In the genomic region with DNA sequence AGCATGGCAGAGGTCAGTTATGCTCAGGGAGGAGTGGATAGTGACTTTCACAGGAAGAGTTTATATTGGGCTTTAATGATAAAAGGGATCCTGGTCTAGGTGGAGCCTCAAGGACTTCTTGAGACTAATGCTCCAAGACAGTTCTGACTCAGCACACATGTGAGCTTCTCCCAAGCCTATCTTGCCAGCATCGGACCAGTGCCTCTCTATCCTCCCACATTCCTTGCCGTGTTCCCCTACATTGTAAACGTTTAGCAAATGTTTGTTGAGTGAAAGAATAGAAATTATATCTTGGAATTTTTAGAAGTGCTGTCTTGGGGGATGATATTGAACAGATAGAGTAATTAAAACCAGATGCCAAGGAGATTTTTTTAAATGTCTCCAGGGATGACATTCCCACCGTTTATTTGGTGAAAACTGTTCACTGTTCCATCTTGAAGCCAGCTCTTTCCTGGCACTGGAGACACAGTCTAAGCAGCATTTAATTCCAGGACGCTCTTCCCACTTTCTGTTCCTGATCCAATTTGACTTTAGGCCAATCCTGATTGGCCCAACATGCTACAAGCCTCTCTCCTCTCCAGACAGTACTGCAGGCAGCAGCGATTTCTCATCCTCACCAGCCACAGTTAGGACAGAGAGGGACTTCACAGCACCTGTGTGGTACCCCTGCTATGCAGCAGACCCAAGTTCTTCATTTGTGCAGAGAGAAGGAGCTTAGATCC, we compare ENCODE assay signal across 12 mouse cellular contexts.
DNase-seq lines count a peak whose midpoint lies in the region; ATAC-seq and TF ChIP-seq lines count a peak whose summit lies in the region.
"Had no signal": no experiment of that assay in that cellular context is flagged by ENCODE, and none has a peak within 500 bp of the region (broad histone marks: within the 10 kb centered on the region; RNA-seq: fewer than 3 reads in every experiment).

No protein-coding gene starts in this region.

- peak; percentile 69 for DNase-seq in forebrain, postnatal 0 days
- DNase-seq in midbrain, postnatal 0 days (ENCODE audit: low spot score), result peak; percentile 46
- peak; percentile 35 for DNase-seq in cerebellum, adult 8-10 months
- peak; percentile 63 for DNase-seq in skeletal muscle tissue, adult 2 months (ENCODE audit: low read depth, low spot score)
- DNase-seq in heart, postnatal 10 days, result no peak
- DNase-seq in adrenal gland, postnatal 14 days, result no peak
- DNase-seq: embryo, embryonic 11 days; liver, postnatal 0 days had no signal

- H3K27ac ChIP-seq in forebrain, postnatal 0 days (ENCODE audit: low read depth, low read length), result no peak overlapping the region
- no peak overlapping the region for H3K27ac ChIP-seq in forebrain, embryonic 15.5 days (replicated peaks)
- H3K27ac ChIP-seq in midbrain, postnatal 0 days (ENCODE audit: low read depth, low read length), result no peak overlapping the region
- no peak overlapping the region for H3K27ac ChIP-seq in midbrain, embryonic 13.5 days
- H3K27ac ChIP-seq: heart, embryonic 15.5 days; limb, embryonic 12.5 days had no signal

- H3K9ac ChIP-seq in forebrain, postnatal 0 days, result no peak overlapping the region
- no peak overlapping the region for H3K9ac ChIP-seq in forebrain, embryonic 15.5 days (replicated peaks)
- no peak overlapping the region for H3K9ac ChIP-seq in midbrain, postnatal 0 days (replicated peaks; ENCODE audit: low read length, poor library complexity, severe bottlenecking)
- no peak overlapping the region for H3K9ac ChIP-seq in midbrain, embryonic 13.5 days (replicated peaks)
- H3K9ac ChIP-seq: heart, embryonic 15.5 days; limb, embryonic 12.5 days; liver, postnatal 0 days had no signal

- H3K4me2 ChIP-seq in forebrain, postnatal 0 days (ENCODE audit: low read depth), result no peak overlapping the region
- H3K4me2 ChIP-seq in forebrain, embryonic 15.5 days (replicated peaks), result no peak overlapping the region
- no peak overlapping the region for H3K4me2 ChIP-seq in midbrain, postnatal 0 days (ENCODE audit: low read depth, low read length, poor library complexity, severe bottlenecking)
- H3K4me2 ChIP-seq in midbrain, embryonic 13.5 days (replicated peaks), result no peak overlapping the region
- H3K4me2 ChIP-seq: heart, embryonic 15.5 days; limb, embryonic 12.5 days had no signal

- H3K9me3 ChIP-seq in forebrain, postnatal 0 days (ENCODE audit: low read length), result no peaks in the 10 kb centered on the region
- no peaks in the 10 kb centered on the region for H3K9me3 ChIP-seq in forebrain, embryonic 15.5 days
- no peaks in the 10 kb centered on the region for H3K9me3 ChIP-seq in midbrain, postnatal 0 days (ENCODE audit: low read length)
- H3K9me3 ChIP-seq in midbrain, embryonic 13.5 days, result no peaks in the 10 kb centered on the region
- H3K9me3 ChIP-seq: heart, embryonic 15.5 days; limb, embryonic 12.5 days had no signal

- ATAC-seq in forebrain, postnatal 0 days, result peak; percentile 58
- no peak for ATAC-seq in forebrain, embryonic 15.5 days (replicated peaks)
- no peak for ATAC-seq in midbrain, postnatal 0 days (ENCODE audit: low FRiP score)
- no peak for ATAC-seq in midbrain, embryonic 13.5 days
- ATAC-seq: liver, postnatal 0 days had no signal

- H3K27me3 ChIP-seq in forebrain, postnatal 0 days (ENCODE audit: insufficient read depth, low read length), result no peaks in the 10 kb centered on the region
- H3K27me3 ChIP-seq in forebrain, embryonic 15.5 days, result no peaks in the 10 kb centered on the region
- no peaks in the 10 kb centered on the region for H3K27me3 ChIP-seq in midbrain, postnatal 0 days (ENCODE audit: insufficient read depth, low read length)
- H3K27me3 ChIP-seq in midbrain, embryonic 13.5 days, result no peaks in the 10 kb centered on the region
- H3K27me3 ChIP-seq: heart, embryonic 15.5 days; limb, embryonic 12.5 days had no signal

- WGBS in forebrain, postnatal 0 days, result 55% methylated on average over 6 of the region's 6 CpGs
- WGBS in forebrain, embryonic 15.5 days, result 62% methylated on average over 6 of the region's 6 CpGs
- 65% methylated on average over 6 of the region's 6 CpGs for WGBS in midbrain, postnatal 0 days
- WGBS in midbrain, embryonic 13.5 days, result 85% methylated on average over 6 of the region's 6 CpGs

- no peak for TF ChIP-seq CTCF in forebrain, postnatal 0 days (IDR thresholded peaks at IDR 0.05; ENCODE audit: low read depth)
- no peak for TF ChIP-seq CTCF in midbrain, postnatal 0 days (IDR thresholded peaks at IDR 0.05)

- H3K4me3 ChIP-seq in forebrain, postnatal 0 days (ENCODE audit: low read depth, low read length), result no peak overlapping the region
- H3K4me3 ChIP-seq in forebrain, embryonic 15.5 days, result no peak overlapping the region
- no peak overlapping the region for H3K4me3 ChIP-seq in midbrain, postnatal 0 days (ENCODE audit: low read depth, low read length)
- no peak overlapping the region for H3K4me3 ChIP-seq in midbrain, embryonic 13.5 days (replicated peaks)
- H3K4me3 ChIP-seq: heart, embryonic 15.5 days; limb, embryonic 12.5 days had no signal

- no peaks in the 10 kb centered on the region for H3K4me1 ChIP-seq in forebrain, postnatal 0 days (ENCODE audit: insufficient read depth)
- no peaks in the 10 kb centered on the region for H3K4me1 ChIP-seq in forebrain, embryonic 15.5 days
- no peaks in the 10 kb centered on the region for H3K4me1 ChIP-seq in midbrain, postnatal 0 days (ENCODE audit: insufficient read depth, low read length)
- no peaks in the 10 kb centered on the region for H3K4me1 ChIP-seq in midbrain, embryonic 13.5 days (replicated peaks)
- H3K4me1 ChIP-seq: heart, embryonic 15.5 days; limb, embryonic 12.5 days had no signal

- no peaks in the 10 kb centered on the region for H3K36me3 ChIP-seq in forebrain, postnatal 0 days (ENCODE audit: insufficient read depth)
- no peaks in the 10 kb centered on the region for H3K36me3 ChIP-seq in forebrain, embryonic 15.5 days
- H3K36me3 ChIP-seq in midbrain, postnatal 0 days (ENCODE audit: insufficient read depth, low read length), result no peaks in the 10 kb centered on the region
- H3K36me3 ChIP-seq in midbrain, embryonic 13.5 days, result no peaks in the 10 kb centered on the region
- H3K36me3 ChIP-seq: heart, embryonic 15.5 days; limb, embryonic 12.5 days had no signal

- intact Hi-C loops in heart, postnatal 10 days (cut with DNase I), result no loop called here

Comparison
In these comparisons a context has a peak if more than half of its experiments do, and no peak if none do; other contexts are left out.
1. DNase-seq: peak in forebrain, postnatal 0 days (single experiment), midbrain, postnatal 0 days (single experiment), cerebellum, adult 8-10 months (single experiment) and skeletal muscle tissue, adult 2 months (single experiment); none in heart, postnatal 10 days (0 of 2) and adrenal gland, postnatal 14 days (single experiment).